Mouse (Mus musculus): Measurements from ENCODE around the gene Egln1. TPM values are rescaled to one million over a fixed set of nuclear protein-coding genes. Genes with fewer than 3 reads are reported as not detected.
A peak's percentile ranks its signal among the peaks of the same experiment; 100 is the strongest.

Gene Egln1
- 10 to 100 TPM; 60.3 to 69.1 TPM for total RNA-seq (2021)

GRCm38 (mm10) chr8:124949209-124950068 is at the start of gene Egln1:
TSS of gene Egln1 (minus strand) at chr8:124949324.
- DNase-seq (ENCODE audit: extremely low spot score in 1 of 2, low spot score in 1 of 2), result peak; percentile 56 to 73

- DNase-seq (ENCODE audit: extremely low spot score in 1 of 2, low spot score in 1 of 2), result no peak
Measured at GRCm38 (mm10) chr8:124995776-124996175, 46.7 kb upstream of the Egln1 start.

- no peak for DNase-seq (ENCODE audit: extremely low spot score in 1 of 2, low spot score in 1 of 2)
Measured at GRCm38 (mm10) chr8:124991668-124991926, 42.5 kb upstream of the Egln1 start.

GRCm38 (mm10) chr8:124990923-124991667 is 42.0 kb upstream of the Egln1 start:
- DNase-seq (ENCODE audit: extremely low spot score in 1 of 2, low spot score in 1 of 2), result no peak

GRCm38 (mm10) chr8:124980828-124981227 is 31.7 kb upstream of the Egln1 start:
- DNase-seq (ENCODE audit: extremely low spot score in 1 of 2, low spot score in 1 of 2), result no peak

- no peak for DNase-seq (ENCODE audit: extremely low spot score in 1 of 2, low spot score in 1 of 2)
Measured at GRCm38 (mm10) chr8:124980036-124980435, 30.9 kb upstream of the Egln1 start.

GRCm38 (mm10) chr8:124978026-124978425 is 28.9 kb upstream of the Egln1 start:
- DNase-seq (ENCODE audit: extremely low spot score in 1 of 2, low spot score in 1 of 2), result no peak

GRCm38 (mm10) chr8:124976211-124976610 is 27.1 kb upstream of the Egln1 start:
- DNase-seq (ENCODE audit: extremely low spot score in 1 of 2, low spot score in 1 of 2), result no peak

GRCm38 (mm10) chr8:124974254-124974653 is 25.1 kb upstream of the Egln1 start:
- DNase-seq (ENCODE audit: extremely low spot score in 1 of 2, low spot score in 1 of 2), result no peak

- DNase-seq (ENCODE audit: extremely low spot score in 1 of 2, low spot score in 1 of 2), result no peak
Measured at GRCm38 (mm10) chr8:124973221-124973620, 24.1 kb upstream of the Egln1 start.

GRCm38 (mm10) chr8:124970312-124970933 is 21.3 kb upstream of the Egln1 start:
- DNase-seq (ENCODE audit: extremely low spot score in 1 of 2, low spot score in 1 of 2), result no peak

- DNase-seq (ENCODE audit: extremely low spot score in 1 of 2, low spot score in 1 of 2), result no peak
Measured at GRCm38 (mm10) chr8:124964966-124965365, 15.8 kb upstream of the Egln1 start.

GRCm38 (mm10) chr8:124963246-124963645 is 14.1 kb upstream of the Egln1 start:
- no peak for DNase-seq (ENCODE audit: extremely low spot score in 1 of 2, low spot score in 1 of 2)

- no peak for DNase-seq (ENCODE audit: extremely low spot score in 1 of 2, low spot score in 1 of 2)
Measured at GRCm38 (mm10) chr8:124960226-124960880, 11.2 kb upstream of the Egln1 start.

GRCm38 (mm10) chr8:124959462-124960225 is 10.5 kb upstream of the Egln1 start:
- DNase-seq (ENCODE audit: extremely low spot score in 1 of 2, low spot score in 1 of 2), result no peak

- no peak for DNase-seq (ENCODE audit: extremely low spot score in 1 of 2, low spot score in 1 of 2)
Measured at GRCm38 (mm10) chr8:124954572-124955082, 5.5 kb upstream of the Egln1 start.

- DNase-seq (ENCODE audit: extremely low spot score in 1 of 2, low spot score in 1 of 2), result no peak
Measured at GRCm38 (mm10) chr8:124953188-124953587, 4.1 kb upstream of the Egln1 start.

- DNase-seq (ENCODE audit: extremely low spot score in 1 of 2, low spot score in 1 of 2), result no peak
Measured at GRCm38 (mm10) chr8:124950865-124951264, 1.7 kb upstream of the Egln1 start.

GRCm38 (mm10) chr8:124950069-124950456 is 939 bp upstream of the Egln1 start:
- DNase-seq (ENCODE audit: extremely low spot score in 1 of 2, low spot score in 1 of 2), result no peak

- peak; percentile 31 to 34 for DNase-seq (ENCODE audit: extremely low spot score in 1 of 2, low spot score in 1 of 2)
Measured at GRCm38 (mm10) chr8:124948733-124949111, 402 bp downstream of the Egln1 start.
